Mouse (Mus musculus): ENCODE measurements around the gene Cpa2.

Cpa2 gene

GRCm38 (mm10) chr6:30541009-30541799 lies at the start of gene Cpa2:
Gene Cpa2, plus strand, starts transcription at chr6:30541582.
- no peak for DNase-seq

GRCm38 (mm10) chr6:30499049-30499448 lies 42.3 kb upstream of the Cpa2 start:
- DNase-seq: no peak

- no peak for DNase-seq
Measured at GRCm38 (mm10) chr6:30508824-30509223, 32.6 kb upstream of the Cpa2 start.

- peak; percentile 98 for DNase-seq
Measured at GRCm38 (mm10) chr6:30509265-30510239, 31.8 kb upstream of the Cpa2 start, which contains the start of the genes Tmem209 and Ssmem1. Gene Tmem209, minus strand, starts transcription at chr6:30509783. Gene Ssmem1, plus strand, starts transcription at chr6:30509849.

- peak in 1 of 2 experiments; percentile 13 for DNase-seq
Measured at GRCm38 (mm10) chr6:30510291-30510690, 31.1 kb upstream of the Cpa2 start.

- no peak for DNase-seq
Measured at GRCm38 (mm10) chr6:30514242-30514641, 27.1 kb upstream of the Cpa2 start.

GRCm38 (mm10) chr6:30520400-30520799 lies 21.0 kb upstream of the Cpa2 start:
- DNase-seq: no peak

- DNase-seq: no peak
Measured at GRCm38 (mm10) chr6:30525456-30526332, 15.7 kb upstream of the Cpa2 start.

GRCm38 (mm10) chr6:30526586-30527515 lies 14.5 kb upstream of the Cpa2 start:
- no peak for DNase-seq

- DNase-seq: no peak
Measured at GRCm38 (mm10) chr6:30528800-30529199, 12.6 kb upstream of the Cpa2 start.

GRCm38 (mm10) chr6:30535340-30535739 lies 6.0 kb upstream of the Cpa2 start:
- peak; percentile 70 to 72 for DNase-seq

- no peak for DNase-seq
Measured at GRCm38 (mm10) chr6:30538240-30538639, 3.1 kb upstream of the Cpa2 start.

GRCm38 (mm10) chr6:30538800-30539199 lies 2.6 kb upstream of the Cpa2 start:
- no peak for DNase-seq

- no peak for DNase-seq
Measured at GRCm38 (mm10) chr6:30542277-30542676, 895 bp downstream of the Cpa2 start.

- DNase-seq: no peak
Measured at GRCm38 (mm10) chr6:30543077-30543476, 1.7 kb downstream of the Cpa2 start.

GRCm38 (mm10) chr6:30543851-30544250 lies 2.5 kb downstream of the Cpa2 start:
- no peak for DNase-seq

- DNase-seq: no peak
Measured at GRCm38 (mm10) chr6:30545689-30546088, 4.3 kb downstream of the Cpa2 start.

- DNase-seq: peak; percentile 41 to 53
Measured at GRCm38 (mm10) chr6:30546571-30547273, 5.3 kb downstream of the Cpa2 start.

- peak; percentile 55 to 57 for DNase-seq
Measured at GRCm38 (mm10) chr6:30547274-30547645, 5.9 kb downstream of the Cpa2 start.

- DNase-seq: peak in 1 of 2 experiments; percentile 16
Measured at GRCm38 (mm10) chr6:30547656-30548306, 6.4 kb downstream of the Cpa2 start.
